Mouse (Mus musculus) spleen, adult 2 months (tissue): Measurements from ENCODE around the gene Pigl.
"Not testable (repeated sequence)": the region's sequence is repeated elsewhere in the genome, so short reads cannot be mapped to it uniquely, and the experiment has no call there.

ENCODE experiments used
- CTCF ChIP-seq: fragments of 200-500 bp; IDR thresholded peaks from 2 replicates; pipeline ENCODE4 v1.5.1; 2011; ENCODE audit warnings: mild to moderate bottlenecking, inconsistent platforms; ENCODE audit not compliant: insufficient read depth, insufficient read length, insufficient replicate concordance; ENCODE audit errors: extremely low read depth
- POLR2A ChIP-seq: fragments of 200-500 bp; IDR thresholded peaks from 2 replicates; pipeline ENCODE4 v1.6.1; 2011; ENCODE audit warnings: low read depth, low read length, inconsistent platforms

GRCm38 (mm10) chr11:62508365-62508764 is 50.1 kb downstream of the Pigl start:
- not testable (repeated sequence) for TF ChIP-seq CTCF, POLR2A
